Mouse (Mus musculus) retina, embryonic 14.5 days (tissue): ENCODE data around the gene Dnal1.

Source experiments
- DNase-seq: peaks from one replicate; pipeline ENCODE4 v3.0.0-alpha.2; 2015; ENCODE audit warnings: low spot score

The Dnal1 gene

GRCm38 (mm10) chr12:84186950-84187349 lies 72.8 kb downstream of the Dnal1 start:
- DNase-seq = no peak

DNA sequence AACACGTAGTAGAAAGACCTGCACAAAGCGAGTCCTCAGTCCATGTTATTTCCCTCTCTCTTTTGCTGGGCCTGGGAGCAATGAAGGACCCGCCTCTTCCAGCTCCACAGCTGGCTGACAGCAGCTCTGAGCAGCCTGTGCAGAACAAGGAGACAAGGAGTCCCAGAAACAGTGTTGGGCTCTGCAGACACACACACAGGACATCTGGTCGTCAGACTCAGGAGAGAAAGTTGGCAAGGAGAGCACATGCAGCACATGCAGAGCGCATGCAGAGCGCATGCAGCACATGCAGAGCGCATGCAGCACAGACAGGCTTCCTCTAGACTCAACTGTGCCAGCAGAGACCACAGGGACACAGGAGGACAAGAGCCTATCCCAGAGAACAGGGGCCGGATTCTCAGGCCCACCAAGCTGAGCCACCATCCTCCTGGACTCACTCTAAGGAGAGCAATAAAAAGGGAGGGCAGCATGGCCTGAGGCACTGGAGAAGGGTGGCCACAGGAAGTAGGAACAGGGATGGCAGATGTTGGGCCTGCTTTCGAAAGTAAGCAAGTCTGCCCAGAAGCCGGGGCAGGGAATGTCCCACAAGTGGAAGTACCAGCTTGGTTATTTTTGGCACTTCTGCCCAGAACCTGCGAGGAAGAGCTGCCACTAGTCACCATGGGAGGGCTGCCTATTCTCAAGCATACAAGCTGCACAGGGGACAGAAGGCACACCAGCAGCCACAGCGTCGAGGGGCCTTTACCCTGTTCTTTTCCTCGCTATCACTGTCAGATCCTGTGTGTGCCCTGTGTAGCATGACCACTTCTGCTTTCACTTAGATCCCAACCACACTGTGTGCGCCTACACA lies 73.8 kb downstream of the Dnal1 start:
- DNase-seq = no peak

DNA sequence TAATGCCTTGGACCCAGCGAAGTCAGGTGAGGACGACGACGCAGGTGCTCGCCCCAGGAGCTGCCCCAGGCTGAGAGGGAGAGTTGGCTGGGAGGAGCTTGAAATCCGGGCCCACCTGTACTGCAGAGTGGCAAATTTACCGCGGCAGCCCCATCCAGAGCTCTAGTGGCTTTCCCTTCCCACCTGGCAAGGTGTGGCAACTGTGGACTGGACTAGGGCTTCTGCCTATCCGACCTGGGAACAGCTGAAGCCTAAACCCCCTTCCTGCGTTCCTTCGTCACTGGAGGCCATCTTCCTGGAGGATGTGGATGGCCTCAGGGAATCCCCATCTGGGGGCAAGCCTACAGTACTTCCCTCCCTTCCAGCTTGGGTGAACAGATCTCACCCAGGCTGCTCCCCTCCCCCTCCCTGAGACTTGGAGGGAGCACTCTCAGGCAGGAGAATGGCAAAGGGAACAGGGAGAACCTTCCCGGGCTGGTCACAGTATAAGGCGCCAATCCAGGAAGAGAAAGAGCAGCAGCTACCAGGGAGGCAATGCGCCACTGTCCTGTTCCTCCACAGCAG lies 74.8 kb downstream of the Dnal1 start:
- DNase-seq = no peak

GRCm38 (mm10) chr12:84190151-84190820 lies 76.1 kb downstream of the Dnal1 start:
- no peak for DNase-seq

DNA sequence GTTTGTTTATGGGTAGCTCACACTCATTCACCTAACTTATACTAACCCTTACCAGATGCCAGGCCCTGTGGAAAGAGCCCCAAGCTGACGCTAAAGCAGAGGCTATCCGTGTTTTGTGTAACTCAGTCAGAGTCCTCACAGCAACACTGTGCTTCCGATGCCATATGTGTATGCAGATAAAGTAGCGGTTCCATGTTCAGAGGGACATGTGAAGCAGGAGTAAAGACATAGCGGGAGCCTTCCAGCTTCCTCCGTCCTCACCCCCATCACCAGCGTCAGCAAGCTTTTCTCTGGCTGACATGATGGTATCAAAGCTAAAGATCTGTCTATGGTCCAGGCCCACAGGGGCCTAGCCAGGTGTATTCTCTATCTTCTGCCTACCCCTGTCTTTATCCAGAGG lies 77.0 kb downstream of the Dnal1 start:
- no peak for DNase-seq

- peak; percentile 32 for DNase-seq
Observed at GRCm38 (mm10) chr12:84191770-84192169, 77.6 kb downstream of the Dnal1 start.

DNA sequence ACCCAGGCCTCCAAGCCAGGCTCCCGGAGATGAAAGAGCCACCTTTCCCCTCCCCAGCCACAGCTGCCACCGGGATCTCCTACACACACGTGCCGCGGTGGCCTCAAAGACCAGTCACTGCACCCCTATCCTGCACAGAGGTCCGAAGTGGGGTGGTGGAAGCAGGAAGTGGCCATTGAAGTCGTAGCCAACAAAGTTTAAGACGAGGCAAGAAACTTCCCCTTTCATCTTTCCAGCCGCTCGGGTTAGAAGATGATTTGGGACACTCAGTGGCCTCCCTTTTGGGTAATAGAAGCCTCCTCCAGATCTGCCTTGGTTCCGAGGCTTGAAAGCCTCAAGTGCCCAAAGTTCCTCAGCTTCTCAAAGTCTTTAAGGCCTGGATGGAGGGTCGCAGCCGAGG lies 78.1 kb downstream of the Dnal1 start:
- DNase-seq = no peak

GRCm38 (mm10) chr12:84192741-84193641 lies 78.8 kb downstream of the Dnal1 start:
- DNase-seq = peak; percentile 76

- DNase-seq = peak; percentile 90
Observed at GRCm38 (mm10) chr12:84193642-84194399, 79.7 kb downstream of the Dnal1 start.

DNA sequence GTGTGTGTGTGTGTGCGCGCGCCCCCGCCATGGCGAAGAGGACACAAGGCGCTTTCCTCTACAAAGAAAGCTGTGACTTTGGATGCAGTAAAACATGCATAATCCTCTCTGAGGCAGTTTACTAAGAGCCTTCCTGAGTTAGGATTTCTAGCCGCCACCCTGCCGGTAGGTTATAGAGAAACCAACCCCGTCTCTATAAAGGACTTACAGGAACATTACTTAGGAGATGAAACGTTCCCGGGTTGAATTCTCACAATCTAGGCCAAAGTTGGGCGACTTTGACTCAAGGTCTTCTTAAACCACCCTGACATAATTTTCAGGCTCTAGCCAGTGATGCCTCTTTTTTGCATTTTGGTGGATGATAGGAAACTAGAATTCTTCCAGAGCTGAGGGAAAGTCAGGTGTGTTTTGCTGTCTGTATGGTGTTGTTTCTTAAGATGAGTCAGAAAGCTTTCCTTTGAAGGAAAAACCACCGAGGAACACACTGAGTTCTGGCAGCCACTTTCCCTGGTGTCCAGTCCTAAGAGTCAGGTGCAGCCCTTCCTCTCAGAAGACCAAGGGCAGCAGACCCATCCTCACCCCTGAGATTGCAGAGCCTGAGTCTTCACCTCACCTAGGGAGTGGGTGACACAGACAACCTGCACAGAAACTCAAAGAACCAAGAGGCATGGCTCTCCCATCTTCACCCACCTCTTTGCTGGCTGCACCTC lies 80.4 kb downstream of the Dnal1 start:
- DNase-seq = no peak

DNA sequence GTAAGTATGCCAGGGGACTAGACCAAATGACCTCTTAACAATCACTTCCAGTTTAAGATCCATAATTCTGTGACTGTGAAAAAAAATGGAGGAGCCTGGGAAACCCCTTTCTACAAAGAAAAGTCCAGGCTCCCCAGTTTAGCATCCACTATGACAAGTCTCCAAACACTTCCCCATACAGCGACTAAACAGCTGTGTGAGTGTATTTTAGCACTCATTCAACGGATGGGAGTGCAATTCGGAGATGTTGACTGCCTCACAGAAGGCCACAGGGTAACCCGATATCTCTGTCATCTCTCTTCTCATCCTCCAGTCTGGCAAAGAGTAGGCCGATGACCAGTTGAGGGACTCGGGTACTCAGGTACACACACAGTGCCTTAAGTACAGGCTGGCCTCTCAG lies 81.0 kb downstream of the Dnal1 start:
- no peak for DNase-seq
